Mouse (Mus musculus) heart, adult 2 months (tissue): ENCODE measurements around the gene Ccdc162. TPM values are rescaled to one million over a fixed set of nuclear protein-coding genes. Genes with fewer than 3 reads are reported as not detected.

ENCODE experiments used
- DNase-seq, 2 experiments: peaks; one replicate each; pipeline ENCODE4 v3.0.0; 2021
- H3K27ac ChIP-seq: fragments of 200-600 bp; 2 replicates; pipeline ENCODE4 v1.8.1; 2022
- H3K27me3 ChIP-seq: fragments of 200-500 bp; 2 replicates; pipeline ENCODE4 v1.6.1; 2012; ENCODE audit warnings: mild to moderate bottlenecking, low read length, inconsistent platforms, mixed read lengths; ENCODE audit not compliant: control insufficient read depth, insufficient read depth
- H3K36me3 ChIP-seq: fragments of 200-500 bp; 2 replicates; pipeline ENCODE4 v1.6.1; 2012; ENCODE audit warnings: low read length, inconsistent platforms; ENCODE audit not compliant: control insufficient read depth, insufficient read depth
- H3K4me1 ChIP-seq: fragments of 200-500 bp; 2 replicates; pipeline ENCODE4 v1.6.1; 2011; ENCODE audit warnings: low read length; ENCODE audit not compliant: control insufficient read depth, insufficient read depth
- H3K4me3 ChIP-seq: fragments of 200-600 bp; 2 replicates; pipeline ENCODE4 v1.8.1; 2022
- H3K79me2 ChIP-seq: fragments of 200-500 bp; replicated peaks from 2 replicates; pipeline ENCODE4 v1.6.1; 2012; ENCODE audit warnings: mild to moderate bottlenecking, inconsistent platforms, low read length, moderate library complexity, mixed read lengths; ENCODE audit not compliant: control insufficient read depth, insufficient read depth
- H3K9ac ChIP-seq: fragments of 200-500 bp; 2 replicates; pipeline ENCODE4 v1.6.1; 2012; ENCODE audit warnings: low read depth, mild to moderate bottlenecking, control low read depth, inconsistent platforms, low read length, mixed read lengths
- CTCF ChIP-seq: fragments of 200-600 bp; IDR thresholded peaks from 2 replicates; pipeline ENCODE4 v1.8.1; 2022; ENCODE audit warnings: antibody characterized with exemption, mild to moderate bottlenecking, moderate library complexity
- EP300 ChIP-seq: fragments of 200-500 bp; IDR thresholded peaks from 2 replicates; pipeline ENCODE4 v1.6.1; 2011; ENCODE audit warnings: low read depth, low read length, control low read depth; ENCODE audit not compliant: insufficient read depth
- POLR2A ChIP-seq: fragments of 200-500 bp; IDR thresholded peaks from 2 replicates; pipeline ENCODE4 v1.6.1; 2011; ENCODE audit warnings: mild to moderate bottlenecking, low read depth, low read length, control low read depth; ENCODE audit not compliant: insufficient read depth
- WGBS: fragments of 180-500 bp; shearing (Covaris S2); methylation state at CpG from one replicate; pipeline ENCODE4 v1.1.7; 2018; 5-methylcytosine and 5-hydroxymethylcytosine counted together
- intact Hi-C: fragments of 180-260 bp; cut with DNase I; formaldehyde crosslinking; loops from one replicate; pipeline ENCODE4 v1.15.1; 2025
- polyA plus RNA-seq: library from polyadenylated mRNA; depleted of rRNA; stranded (reverse); fragments of >200 nt; gene quantifications from 2 replicates; pipeline ENCODE4 v1.2.3, GENCODE M21; 2012
- total RNA-seq, 2 experiments: library from RNA; stranded (reverse); gene quantifications; 2 replicates each; pipeline ENCODE4 v1.2.3; 2021

Gene Ccdc162
- total and polyA plus RNA-seq, 3 experiments: 0.11 to 0.49 TPM; not detected in 1

GRCm38 (mm10) chr10:41715557-41715956, 877 bp downstream of the Ccdc162 start:
- no peak for DNase-seq
- H3K4me1 ChIP-seq: no peaks in the 10 kb centered on the region
- no peaks in the 10 kb centered on the region for H3K36me3 ChIP-seq
- H3K27ac ChIP-seq: no peak overlapping the region
- no peak overlapping the region for H3K9ac ChIP-seq
- no peaks in the 10 kb centered on the region for H3K79me2 ChIP-seq
- 94% methylated on average over 14 of the region's 14 CpGs for WGBS
- intact Hi-C loops: no loop called here
- TF ChIP-seq POLR2A (no peak), EP300 (no peak), CTCF (no peak)
- H3K27me3 ChIP-seq: no peaks in the 10 kb centered on the region
- H3K4me3 ChIP-seq: no peak overlapping the region

- H3K27me3 ChIP-seq: no peaks in the 10 kb centered on the region
- no peaks in the 10 kb centered on the region for H3K4me1 ChIP-seq
- no peak for DNase-seq
- no peak overlapping the region for H3K9ac ChIP-seq
- H3K79me2 ChIP-seq: no peaks in the 10 kb centered on the region
- 81% methylated on average over 7 of the region's 7 CpGs for WGBS
- H3K27ac ChIP-seq: no peak overlapping the region
- intact Hi-C loops: no loop called here
- H3K36me3 ChIP-seq: no peaks in the 10 kb centered on the region
- H3K4me3 ChIP-seq: no peak overlapping the region
- TF ChIP-seq POLR2A: no peak
These were observed 5.0 kb downstream of the Ccdc162 start for GRCm38 (mm10) chr10:41711467-41711866.

- Histone ChIP-seq H3K4me1 (no peaks in the 10 kb centered on the region), H3K4me3 (no peak overlapping the region), H3K27me3 (no peaks in the 10 kb centered on the region), H3K79me2 (no peaks in the 10 kb centered on the region), H3K27ac (no peak overlapping the region), H3K36me3 (no peaks in the 10 kb centered on the region), H3K9ac (no peak overlapping the region)
- intact Hi-C loops: no loop called here
- DNase-seq: no peak
- WGBS: 52% methylated on average over 8 of the region's 8 CpGs
- TF ChIP-seq CTCF (no peak), POLR2A (no peak), EP300 (no peak)
These were observed 5.7 kb downstream of the Ccdc162 start for GRCm38 (mm10) chr10:41710773-41711172.

- no peaks in the 10 kb centered on the region for H3K27me3 ChIP-seq
- TF ChIP-seq CTCF: no peak
- no peak for TF ChIP-seq EP300
- TF ChIP-seq POLR2A: no peak
- H3K9ac ChIP-seq: no peak overlapping the region
- peak; percentile 18 to 28 for DNase-seq
- H3K79me2 ChIP-seq: no peaks in the 10 kb centered on the region
- WGBS: 65% methylated on average over 8 of the region's 8 CpGs
- H3K4me1 ChIP-seq: no peaks in the 10 kb centered on the region
- intact Hi-C loops: no loop called here
- no peak overlapping the region for H3K27ac ChIP-seq
- no peaks in the 10 kb centered on the region for H3K36me3 ChIP-seq
- no peak overlapping the region for H3K4me3 ChIP-seq
These were observed 7.1 kb downstream of the Ccdc162 start for GRCm38 (mm10) chr10:41709341-41709740.

GRCm38 (mm10) chr10:41699669-41700068, 16.8 kb downstream of the Ccdc162 start:
- Histone ChIP-seq H3K9ac (no peak overlapping the region), H3K4me3 (no peak overlapping the region), H3K27me3 (no peaks in the 10 kb centered on the region), H3K79me2 (no peaks in the 10 kb centered on the region), H3K27ac (no peak overlapping the region), H3K36me3 (no peaks in the 10 kb centered on the region), H3K4me1 (no peaks in the 10 kb centered on the region)
- DNase-seq: no peak
- intact Hi-C loops: no loop called here
- 84% methylated on average over 5 of the region's 5 CpGs for WGBS
- no peak for TF ChIP-seq EP300
- no peak for TF ChIP-seq POLR2A
- TF ChIP-seq CTCF: no peak

GRCm38 (mm10) chr10:41697040-41697439, 19.4 kb downstream of the Ccdc162 start:
- no peaks in the 10 kb centered on the region for H3K36me3 ChIP-seq
- WGBS: 65% methylated on average over 11 of the region's 11 CpGs
- no peak overlapping the region for H3K27ac ChIP-seq
- TF ChIP-seq POLR2A (no peak), CTCF (no peak), EP300 (no peak)
- no peak overlapping the region for H3K4me3 ChIP-seq
- no peaks in the 10 kb centered on the region for H3K27me3 ChIP-seq
- no peaks in the 10 kb centered on the region for H3K4me1 ChIP-seq
- H3K9ac ChIP-seq: no peak overlapping the region
- intact Hi-C loops: no loop called here
- H3K79me2 ChIP-seq: no peaks in the 10 kb centered on the region
- DNase-seq: peak in 1 of 2 experiments; percentile 24

- TF ChIP-seq CTCF (no peak), EP300 (no peak), POLR2A (no peak)
- Histone ChIP-seq H3K36me3 (no peaks in the 10 kb centered on the region), H3K9ac (no peak overlapping the region), H3K4me1 (no peaks in the 10 kb centered on the region), H3K27me3 (no peaks in the 10 kb centered on the region), H3K4me3 (no peak overlapping the region), H3K79me2 (no peaks in the 10 kb centered on the region), H3K27ac (no peak overlapping the region)
- intact Hi-C loops: loop anchor here (5.0 kb wide), 2 partner anchors 121 to 606 kb away; no protein-coding TSS in a partner anchor
- WGBS: 57% methylated on average over 4 of the region's 4 CpGs
- no peak for DNase-seq
These were observed 25.5 kb downstream of the Ccdc162 start for GRCm38 (mm10) chr10:41690978-41691377.
